Mouse (Mus musculus): Measurements from ENCODE around the gene Zfp651.

Gene Zfp651

GRCm38 (mm10) chr9:121815183-121815582 lies 56.1 kb downstream of the Zfp651 start:
- DNase-seq (ENCODE audit: low spot score), result no peak

GRCm38 (mm10) chr9:121819073-121819770 lies 60.1 kb downstream of the Zfp651 start:
- no peak for DNase-seq (ENCODE audit: low spot score)

DNA sequence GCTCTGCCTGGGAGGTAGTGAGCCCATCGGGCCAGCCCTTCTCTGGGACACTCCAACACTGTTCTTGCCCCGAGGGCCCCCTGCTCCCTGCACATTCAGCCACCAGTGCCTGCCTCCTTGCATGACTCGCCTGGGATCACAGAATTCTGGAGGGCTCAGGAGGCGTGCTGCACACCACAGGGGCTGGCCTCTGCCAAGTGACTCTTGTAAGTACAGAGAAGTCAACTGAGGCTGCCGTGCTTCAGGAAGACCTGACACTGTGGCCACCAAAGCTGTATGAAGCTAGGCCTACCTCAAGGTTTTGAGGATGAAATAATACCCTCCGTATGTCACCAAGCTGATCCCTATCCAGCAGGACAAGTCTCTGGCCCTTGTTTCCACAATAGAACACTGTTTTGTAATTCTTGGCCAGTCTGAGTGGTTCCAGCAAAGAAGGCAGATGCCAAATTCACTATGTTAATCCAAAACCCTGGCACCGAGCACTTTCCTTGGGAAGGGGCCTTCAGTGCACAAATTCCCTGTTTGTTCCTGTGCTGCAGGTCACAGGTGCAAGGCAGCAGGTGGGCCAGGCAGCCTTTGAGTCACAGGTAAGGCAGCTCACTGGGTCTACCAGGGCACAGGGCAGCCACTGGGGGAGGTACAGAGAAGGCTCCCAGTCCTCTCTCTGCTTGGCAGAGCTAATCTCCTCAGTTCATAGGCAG lies 60.8 kb downstream of the Zfp651 start:
- DNase-seq (ENCODE audit: low spot score), result no peak

- DNase-seq (ENCODE audit: low spot score), result no peak
Measured at GRCm38 (mm10) chr9:121820765-121821164, 61.6 kb downstream of the Zfp651 start.
